Comparison of ENCODE assay signal across 21 mouse cellular contexts in genomic region chr12:45001996-45002395, GRCm38 (mm10).
"Had no signal": no experiment of that assay in that cellular context is flagged by ENCODE, and none has a peak within 500 bp of the region (broad histone marks: within the 10 kb centered on the region; RNA-seq: fewer than 3 reads in every experiment).

No protein-coding gene starts in this region.

- ATAC-seq: hindbrain, embryonic 16.5 days; hindbrain, postnatal 0 days; inflammation-experienced regulatory T-cells, adult 6 months; intestine, embryonic 15.5 days; intestine, embryonic 16.5 days; intestine, postnatal 0 days had no signal

- DNase-seq: heart, postnatal 10 days; heart, postnatal 14 days; heart, postnatal 36 days; heart, postnatal 4 days; kidney, adult 11 months; kidney, adult 18-20 months; kidney, adult 2 months; kidney, adult 8-10 months; kidney, adult 9 months; kidney, postnatal 10 days; kidney, postnatal 14 days; kidney, postnatal 25 days; kidney, postnatal 4 days; layer of hippocampus, adult 9-11 months; layer of hippocampus, postnatal 36 days had no signal
